ENCODE assay signal across 18 mouse cellular contexts in genomic region chr17:47702548-47703345, GRCm38 (mm10). TPM values are rescaled to one million over a fixed set of nuclear protein-coding genes. Genes with fewer than 3 reads are reported as not detected.
DNase-seq lines count a peak whose midpoint lies in the region; ATAC-seq and TF ChIP-seq lines count a peak whose summit lies in the region.
"Had no signal": no experiment of that assay in that cellular context is flagged by ENCODE, and none has a peak within 500 bp of the region (broad histone marks: within the 10 kb centered on the region; RNA-seq: fewer than 3 reads in every experiment).

No protein-coding gene starts in this region.

- H3K9me3 ChIP-seq in forebrain, embryonic 10.5 days: no peaks in the 10 kb centered on the region
- no peaks in the 10 kb centered on the region for H3K9me3 ChIP-seq in forebrain, embryonic 12.5 days
- H3K9me3 ChIP-seq in lung, embryonic 16.5 days (ENCODE audit: control insufficient read depth, low read length): no peaks in the 10 kb centered on the region
- no peaks in the 10 kb centered on the region for H3K9me3 ChIP-seq in limb, embryonic 11.5 days (ENCODE audit: control insufficient read depth, low read length)
- H3K9me3 ChIP-seq: liver, embryonic 13.5 days; neural tube, embryonic 13.5 days had no signal

- 0 out of 2 replicates have a peak overlapping the region, but pooled peaks have one; percentile 58 for H3K27ac ChIP-seq in forebrain, embryonic 10.5 days
- H3K27ac ChIP-seq in forebrain, embryonic 12.5 days: no peak overlapping the region
- H3K27ac ChIP-seq in lung, embryonic 16.5 days (ENCODE audit: low read length): peak overlapping the region; percentile 80
- H3K27ac ChIP-seq in limb, embryonic 11.5 days (replicated peaks; ENCODE audit: low read depth, low read length): no peak overlapping the region
- H3K27ac ChIP-seq: layer of hippocampus, adult 2 months; left cerebral cortex, adult 2 months; liver, embryonic 13.5 days; neural tube, embryonic 13.5 days had no signal

- H3K27me3 ChIP-seq in forebrain, embryonic 10.5 days (ENCODE audit: poor library complexity, severe bottlenecking): peaks cover 50% of the 10 kb centered on the region
- peaks cover 20% of the 10 kb centered on the region for H3K27me3 ChIP-seq in forebrain, embryonic 12.5 days
- H3K27me3 ChIP-seq in lung, embryonic 16.5 days (ENCODE audit: control insufficient read depth, insufficient read depth, low read depth, low read length): no peaks in the 10 kb centered on the region
- peaks cover 11% of the 10 kb centered on the region; the same call in 1 of the 2 replicates for H3K27me3 ChIP-seq in limb, embryonic 11.5 days (ENCODE audit: control insufficient read depth, insufficient read depth, low read length)

- TF ChIP-seq POLR2A in lung, adult 2 months (IDR thresholded peaks at IDR 0.05; ENCODE audit: borderline replicate concordance, extremely low read depth, low read depth, low read length): no peak

- peaks cover 25% of the 10 kb centered on the region for H3K4me1 ChIP-seq in forebrain, embryonic 10.5 days
- H3K4me1 ChIP-seq in forebrain, embryonic 12.5 days: peaks cover 3% of the 10 kb centered on the region; the same call in 1 of the 2 replicates
- H3K4me1 ChIP-seq in lung, embryonic 16.5 days (replicated peaks; ENCODE audit: control insufficient read depth, insufficient read depth, low read length): peaks cover 19% of the 10 kb centered on the region
- H3K4me1 ChIP-seq in lung, adult 2 months (ENCODE audit: control insufficient read depth, insufficient read depth, low read length): no peaks in the 10 kb centered on the region
- H3K4me1 ChIP-seq in limb, embryonic 11.5 days (ENCODE audit: control insufficient read depth, insufficient read depth, low read length): 0 out of 2 replicates have a peak, but pooled peaks cover 8% of the 10 kb centered on the region
- H3K4me1 ChIP-seq: neural tube, embryonic 13.5 days had no signal

- no peak overlapping the region for H3K9ac ChIP-seq in forebrain, embryonic 12.5 days
- no peak overlapping the region; the same call in 1 of the 2 replicates for H3K9ac ChIP-seq in lung, embryonic 16.5 days (ENCODE audit: low read length)
- no peak overlapping the region for H3K9ac ChIP-seq in limb, embryonic 11.5 days (ENCODE audit: low read length)
- H3K9ac ChIP-seq: forebrain, postnatal 0 days; liver, embryonic 13.5 days; neural tube, embryonic 13.5 days had no signal

- 42% methylated on average over 28 of the region's 28 CpGs for WGBS in forebrain, embryonic 10.5 days
- WGBS in forebrain, embryonic 12.5 days: 50% methylated on average over 28 of the region's 28 CpGs
- WGBS in lung, embryonic 16.5 days: 33% methylated on average over 28 of the region's 28 CpGs
- 62% methylated on average over 28 of the region's 28 CpGs for WGBS in lung, adult 2 months
- 30% methylated on average over 28 of the region's 28 CpGs for WGBS in limb, embryonic 11.5 days

- no peak overlapping the region for H3K4me2 ChIP-seq in forebrain, embryonic 12.5 days
- peak overlapping the region; percentile 40 for H3K4me2 ChIP-seq in lung, embryonic 16.5 days (ENCODE audit: low read depth, low read length)
- H3K4me2 ChIP-seq in limb, embryonic 11.5 days (ENCODE audit: low read depth, severe bottlenecking): 0 out of 2 replicates have a peak overlapping the region, but pooled peaks have one; percentile 10
- H3K4me2 ChIP-seq: liver, embryonic 13.5 days; neural tube, embryonic 13.5 days had no signal

- no peak for ATAC-seq in forebrain, embryonic 12.5 days (ENCODE audit: low FRiP score)
- ATAC-seq in lung, embryonic 16.5 days (ENCODE audit: low read depth): peak; percentile 71
- no peak for ATAC-seq in limb, embryonic 11.5 days (ENCODE audit: insufficient number of reproducible peaks, low FRiP score, low TSS enrichment, low read depth)

- H3K4me3 ChIP-seq in forebrain, embryonic 10.5 days: peak overlapping the region; percentile 20; the same call in 1 of the 2 replicates
- H3K4me3 ChIP-seq in forebrain, embryonic 12.5 days (replicated peaks): no peak overlapping the region
- 0 out of 2 replicates have a peak overlapping the region, but pooled peaks have one; percentile 8 for H3K4me3 ChIP-seq in lung, embryonic 16.5 days (ENCODE audit: low read length)
- H3K4me3 ChIP-seq in lung, adult 2 months (replicated peaks; ENCODE audit: extremely low read depth, low read depth, low read length): no peak overlapping the region
- no peak overlapping the region for H3K4me3 ChIP-seq in limb, embryonic 11.5 days (ENCODE audit: low read depth, low read length)
- H3K4me3 ChIP-seq: layer of hippocampus, adult 2 months; left cerebral cortex, adult 2 months; liver, embryonic 13.5 days; neural tube, embryonic 13.5 days had no signal

- peaks cover 62% of the 10 kb centered on the region for H3K36me3 ChIP-seq in forebrain, embryonic 10.5 days (replicated peaks)
- H3K36me3 ChIP-seq in forebrain, embryonic 12.5 days (replicated peaks): peaks cover 38% of the 10 kb centered on the region
- peaks cover 5% of the 10 kb centered on the region; the same call in 1 of the 2 replicates for H3K36me3 ChIP-seq in lung, embryonic 16.5 days (ENCODE audit: control insufficient read depth, insufficient read depth, low read length)
- H3K36me3 ChIP-seq in limb, embryonic 11.5 days (ENCODE audit: control insufficient read depth, insufficient read depth, low read length): 0 out of 2 replicates have a peak, but pooled peaks cover 3% of the 10 kb centered on the region

- no peak for TF ChIP-seq CTCF in lung, adult 2 months (IDR thresholded peaks at IDR 0.05; ENCODE audit: insufficient read depth, low read length)

- DNase-seq in forebrain, embryonic 10.5 days (ENCODE audit: extremely low spot score, low spot score): no peak
- DNase-seq in lung, adult 2 months: no peak
- peak; percentile 78 for DNase-seq in ES-CJ7 (ENCODE audit: low read depth, low spot score)
- DNase-seq in limb, embryonic 11.5 days (ENCODE audit: low spot score): no peak
- no peak for DNase-seq in urinary bladder, postnatal 36 days (ENCODE audit: low spot score in 2 of 2)
- no peak for DNase-seq in adipocyte (ENCODE audit: low spot score)
- DNase-seq: adrenal gland, postnatal 25 days; cerebellum, postnatal 25 days; heart, postnatal 4 days; liver, embryonic 13.5 days; thymus, postnatal 4 days had no signal

RNA-seq across cellular contexts. Expression of gene Prickle4, which starts 8.2 kb away (rescaled TPM):
- polyA plus RNA-seq in forebrain, embryonic 10.5 days (2016; fragmentation: Nextera tagmentation; extraction: Ambion mirVana): 0.70 and 0.90 TPM in 2 replicates
- polyA plus RNA-seq in forebrain, embryonic 12.5 days (2016; fragmentation: Nextera tagmentation; extraction: Ambion mirVana): 0.91 and 1.0 TPM in 2 replicates
- 0.69 and 0.88 TPM in 2 replicates for polyA plus RNA-seq in lung, embryonic 16.5 days (2015; fragmentation: Nextera tagmentation; extraction: Ambion mirVana)
- polyA plus RNA-seq in lung, adult 2 months (2012; rRNA removed): 3.3 and 3.9 TPM in 2 replicates
- polyA plus RNA-seq in limb, embryonic 11.5 days (2014; fragmentation: Nextera tagmentation; extraction: Ambion mirVana): 1.8 and 2.6 TPM in 2 replicates
- polyA plus RNA-seq: liver, embryonic 13.5 days had no signal

RNA-seq across cellular contexts. Expression of gene Gm21981, which starts 8.5 kb away (rescaled TPM):
- polyA plus RNA-seq in forebrain, embryonic 10.5 days (2016; fragmentation: Nextera tagmentation; extraction: Ambion mirVana): 0.14 and 0.22 TPM in 2 replicates
- 0.40 and 0.60 TPM in 2 replicates for polyA plus RNA-seq in forebrain, embryonic 12.5 days (2016; fragmentation: Nextera tagmentation; extraction: Ambion mirVana)
- 0.26 and 0.41 TPM in 2 replicates for polyA plus RNA-seq in lung, embryonic 16.5 days (2015; fragmentation: Nextera tagmentation; extraction: Ambion mirVana)
- 0.72 and 0.87 TPM in 2 replicates for polyA plus RNA-seq in lung, adult 2 months (2012; rRNA removed)
- 0.95 and 1.3 TPM in 2 replicates for polyA plus RNA-seq in limb, embryonic 11.5 days (2014; fragmentation: Nextera tagmentation; extraction: Ambion mirVana)

RNA-seq across cellular contexts. Expression of gene Frs3, which starts 13.9 kb away (rescaled TPM):
- polyA plus RNA-seq in forebrain, embryonic 10.5 days (2016; fragmentation: Nextera tagmentation; extraction: Ambion mirVana): 7.5 and 8.6 TPM in 2 replicates
- polyA plus RNA-seq in forebrain, embryonic 12.5 days (2016; fragmentation: Nextera tagmentation; extraction: Ambion mirVana): 11.1 and 11.9 TPM in 2 replicates
- 5.1 TPM in 2 replicates for polyA plus RNA-seq in lung, embryonic 16.5 days (2015; fragmentation: Nextera tagmentation; extraction: Ambion mirVana)
- polyA plus RNA-seq in lung, adult 2 months (2012; rRNA removed): 15.2 and 17.2 TPM in 2 replicates
- 3.9 and 4.2 TPM in 2 replicates for polyA plus RNA-seq in limb, embryonic 11.5 days (2014; fragmentation: Nextera tagmentation; extraction: Ambion mirVana)

RNA-seq across cellular contexts. Expression of gene Tomm6, which starts 14.6 kb away (rescaled TPM):
- 362 and 379 TPM in 2 replicates for polyA plus RNA-seq in forebrain, embryonic 10.5 days (2016; fragmentation: Nextera tagmentation; extraction: Ambion mirVana)
- polyA plus RNA-seq in forebrain, embryonic 12.5 days (2016; fragmentation: Nextera tagmentation; extraction: Ambion mirVana): 346 and 368 TPM in 2 replicates
- polyA plus RNA-seq in lung, embryonic 16.5 days (2015; fragmentation: Nextera tagmentation; extraction: Ambion mirVana): 389 and 399 TPM in 2 replicates
- 94.7 and 101 TPM in 2 replicates for polyA plus RNA-seq in lung, adult 2 months (2012; rRNA removed)
- polyA plus RNA-seq in limb, embryonic 11.5 days (2014; fragmentation: Nextera tagmentation; extraction: Ambion mirVana): 404 and 441 TPM in 2 replicates

RNA-seq across cellular contexts. Expression of gene Pgc, which starts 23.9 kb away (rescaled TPM):
- not detected in 2 replicates for polyA plus RNA-seq in forebrain, embryonic 10.5 days (2016; fragmentation: Nextera tagmentation; extraction: Ambion mirVana)
- polyA plus RNA-seq in forebrain, embryonic 12.5 days (2016; fragmentation: Nextera tagmentation; extraction: Ambion mirVana): not detected in 2 replicates
- polyA plus RNA-seq in lung, embryonic 16.5 days (2015; fragmentation: Nextera tagmentation; extraction: Ambion mirVana): 22.5 and 26.8 TPM in 2 replicates
- 1.9 and 2.0 TPM in 2 replicates for polyA plus RNA-seq in lung, adult 2 months (2012; rRNA removed)
- not detected in 2 replicates for polyA plus RNA-seq in limb, embryonic 11.5 days (2014; fragmentation: Nextera tagmentation; extraction: Ambion mirVana)
- polyA plus RNA-seq: forebrain, postnatal 0 days; kidney, embryonic 14.5 days; liver, embryonic 13.5 days; neural tube, embryonic 13.5 days had no signal

Comparison
In these comparisons a context has a peak if more than half of its experiments do, and no peak if none do; other contexts are left out.
1. H3K27ac ChIP-seq: peak in forebrain, embryonic 10.5 days (single experiment) and lung, embryonic 16.5 days (single experiment); none in forebrain, embryonic 12.5 days (single experiment) and limb, embryonic 11.5 days (single experiment).
2. H3K4me3 ChIP-seq: peak in forebrain, embryonic 10.5 days (single experiment) and lung, embryonic 16.5 days (single experiment); none in forebrain, embryonic 12.5 days (single experiment), lung, adult 2 months (single experiment) and limb, embryonic 11.5 days (single experiment).